Mouse (Mus musculus): ENCODE results near the gene Tsnaxip1.

Gene Tsnaxip1

DNA sequence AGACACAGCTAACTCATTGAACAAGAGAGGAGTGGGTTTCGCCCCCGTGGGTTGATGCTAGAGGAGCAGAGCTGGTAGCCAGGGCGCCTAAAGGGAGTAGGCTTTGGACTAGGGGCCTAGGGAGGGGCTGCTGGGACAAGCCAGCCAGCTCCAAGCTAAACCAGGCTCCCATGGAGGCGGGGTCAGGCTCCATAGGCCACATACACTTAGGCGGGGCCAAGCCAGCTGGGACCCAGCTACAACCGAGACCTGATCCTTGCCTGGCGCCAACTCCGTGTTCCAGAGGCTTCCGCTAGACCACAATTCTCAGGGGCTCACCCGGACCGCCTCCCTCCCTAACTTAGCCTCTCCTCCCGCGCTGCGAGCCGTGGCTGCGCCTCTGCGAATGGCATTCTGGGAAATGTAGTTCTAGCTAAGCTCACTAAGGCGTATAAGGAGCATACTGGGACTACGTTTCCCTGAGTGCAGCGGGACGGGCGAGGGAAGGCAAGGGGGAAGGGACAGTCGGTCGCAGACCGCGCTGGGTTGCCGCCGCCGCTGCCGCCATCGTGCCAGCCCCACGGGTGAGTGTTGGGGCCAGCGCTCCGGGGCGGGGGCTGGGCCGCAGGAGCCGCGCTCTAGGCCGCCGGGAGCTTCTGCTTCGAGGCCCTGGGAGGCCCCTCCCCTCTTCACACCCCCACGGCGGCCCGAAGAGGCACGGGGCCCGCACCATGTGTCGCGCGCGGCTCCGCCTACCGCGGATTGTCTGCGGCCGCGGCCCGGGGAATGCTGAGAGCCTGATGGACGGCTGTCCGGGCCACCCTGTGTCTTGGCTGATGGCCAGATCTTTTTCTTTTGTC lies 32.8 kb downstream of the Tsnaxip1 start, which contains the start of gene Nutf2:
TSS of gene Nutf2 (plus strand) at position 438 of the 839 bp plus-strand sequence.
- peak; percentile 97 for DNase-seq (ENCODE audit: low read depth, low spot score)

DNA sequence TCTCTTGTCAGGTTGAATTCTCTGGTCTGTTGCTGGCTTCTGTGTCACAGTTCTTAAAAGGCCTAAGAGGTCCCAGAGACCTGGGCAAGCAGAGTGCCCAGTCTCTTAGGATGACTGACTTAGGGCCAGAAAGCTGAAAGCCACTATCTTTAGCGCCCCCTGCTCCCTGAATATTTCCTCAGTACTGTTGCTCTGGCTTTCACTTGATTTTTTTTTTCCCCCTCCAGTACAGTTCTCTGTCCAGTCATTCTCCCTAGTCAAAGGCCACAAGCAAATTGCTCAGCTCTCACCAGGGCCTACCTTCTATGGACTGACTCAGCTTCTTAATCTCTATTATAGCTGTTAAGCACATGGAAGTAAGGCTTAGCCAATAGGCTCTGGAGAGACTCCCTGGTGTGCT lies 34.4 kb downstream of the Tsnaxip1 start:
- DNase-seq (ENCODE audit: low read depth, low spot score): peak; percentile 57

DNA sequence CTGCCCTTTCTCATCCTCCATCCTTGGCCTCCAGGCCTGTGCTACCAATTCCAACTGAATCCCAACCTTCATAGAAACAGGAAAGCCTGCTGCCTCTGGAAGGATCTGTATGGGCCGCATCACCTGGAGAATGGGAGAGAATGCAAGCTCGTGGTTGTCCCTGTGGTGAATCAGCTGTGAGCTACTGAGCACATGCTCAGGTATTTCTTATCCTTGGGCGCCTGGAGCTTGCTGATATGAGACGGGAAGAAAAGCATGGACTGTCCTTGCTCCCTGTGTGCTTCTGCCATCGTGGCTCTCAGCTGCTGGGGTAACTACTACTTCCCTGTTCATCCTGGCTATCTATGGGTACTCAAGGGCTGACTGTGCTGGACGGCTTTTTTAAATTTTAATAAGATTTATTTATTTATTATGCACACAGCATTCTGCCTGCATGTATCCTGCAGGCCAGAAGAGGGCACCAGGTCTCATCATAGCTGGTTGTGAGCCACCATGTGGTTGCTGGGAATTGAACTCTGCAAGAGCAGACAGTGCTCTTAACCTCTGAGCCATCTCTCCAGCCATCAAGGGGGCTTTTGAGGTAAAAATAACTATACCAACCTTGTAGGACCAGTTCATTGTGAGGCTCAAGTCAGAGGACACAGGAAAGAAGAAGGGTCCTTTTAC lies 39.0 kb downstream of the Tsnaxip1 start:
- peak; percentile 52 for DNase-seq (ENCODE audit: low read depth, low spot score)

DNA sequence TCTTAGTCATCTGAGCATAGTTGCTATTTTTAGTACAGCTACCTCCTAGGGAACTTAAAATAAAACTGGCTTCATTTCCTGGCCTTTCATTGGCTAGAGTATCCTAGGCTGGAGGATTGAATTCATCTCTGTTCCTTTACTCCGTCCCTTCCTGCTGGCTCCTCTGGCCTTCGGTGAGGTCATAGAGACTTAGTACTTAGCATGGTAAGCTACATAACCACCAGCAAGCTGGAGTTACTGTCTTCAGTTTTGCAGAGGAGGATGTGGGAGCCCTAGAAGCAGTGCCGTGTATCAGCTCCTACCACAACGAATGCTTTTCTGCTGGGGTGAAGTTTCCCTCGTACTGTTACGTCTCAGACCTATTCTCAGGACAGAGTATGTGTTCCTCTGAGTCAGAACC lies 46.8 kb downstream of the Tsnaxip1 start:
- no peak for DNase-seq (ENCODE audit: low read depth, low spot score)

DNA sequence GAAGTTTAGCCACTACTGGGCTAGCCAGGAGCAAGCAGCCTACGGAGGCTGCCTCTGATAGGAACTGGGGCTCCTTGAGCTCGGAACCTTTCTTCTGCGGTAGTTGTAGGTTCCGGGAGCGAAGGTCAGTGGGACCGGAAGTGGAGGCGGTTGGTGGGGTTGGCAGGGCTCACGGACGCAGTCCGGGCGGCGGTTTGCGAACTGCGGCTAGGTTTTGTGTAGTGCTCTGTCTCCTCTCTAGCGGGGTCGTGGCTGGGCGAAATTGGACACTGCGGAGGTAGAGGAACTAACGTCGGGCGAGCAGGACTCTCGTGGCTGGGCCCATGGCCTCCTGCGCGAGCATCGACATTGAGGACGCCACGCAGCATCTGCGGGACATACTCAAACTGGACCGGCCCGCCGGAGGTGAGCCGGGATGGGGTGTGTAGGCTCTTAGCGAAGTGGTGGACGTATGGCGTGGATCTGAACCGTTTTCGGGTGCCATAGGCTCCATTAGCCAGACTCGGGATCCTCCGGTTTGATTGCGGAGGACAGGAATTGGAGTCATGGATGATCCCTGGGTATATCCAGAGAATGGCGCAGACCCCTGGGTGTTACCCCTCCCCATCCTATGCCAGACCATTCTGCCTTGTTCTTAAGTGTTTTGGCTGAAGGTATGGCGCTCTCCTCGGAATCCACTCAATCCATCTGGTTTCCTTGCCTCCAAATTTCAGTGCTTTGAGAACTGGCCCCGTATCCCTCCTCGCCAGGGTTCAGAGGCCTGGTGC lies 53.4 kb downstream of the Tsnaxip1 start, which contains the start of gene Edc4:
TSS of gene Edc4 (plus strand) at position 128 of the 767 bp plus-strand sequence.
- peak; percentile 92 for DNase-seq (ENCODE audit: low read depth, low spot score)

DNA sequence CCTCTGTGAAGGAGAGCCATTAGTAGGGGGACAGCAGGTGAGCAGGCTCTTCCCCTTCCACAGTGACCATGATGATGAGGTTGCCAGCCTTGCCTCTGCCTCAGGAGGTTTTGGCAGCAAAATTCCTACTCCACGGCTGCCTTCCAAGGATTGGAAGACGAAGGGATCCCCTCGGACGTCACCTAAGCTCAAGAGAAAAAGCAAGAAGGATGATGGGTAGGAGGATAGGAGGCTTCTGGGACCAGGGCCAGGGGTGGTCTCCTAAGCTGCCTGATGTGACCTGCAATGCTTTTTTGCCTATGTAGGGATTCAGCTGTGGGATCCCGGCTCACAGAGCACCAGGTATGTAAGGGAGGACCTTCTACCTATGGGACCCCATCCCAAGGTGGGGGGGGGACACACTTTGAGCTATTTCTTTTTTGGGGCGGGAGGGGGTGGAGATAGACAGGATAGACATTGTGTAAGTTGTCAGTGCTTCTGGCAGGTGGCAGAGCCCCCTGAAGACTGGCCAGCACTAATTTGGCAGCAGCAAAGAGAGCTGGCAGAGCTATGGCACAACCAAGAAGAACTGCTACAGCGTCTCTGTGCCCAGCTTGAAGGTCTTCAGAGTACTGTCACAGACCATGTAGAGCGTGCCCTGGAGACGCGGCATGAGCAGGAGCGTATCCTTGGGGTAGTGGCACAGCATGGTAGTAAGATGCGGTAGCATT lies 62.4 kb downstream of the Tsnaxip1 start:
- no peak for DNase-seq (ENCODE audit: low read depth, low spot score)

DNA sequence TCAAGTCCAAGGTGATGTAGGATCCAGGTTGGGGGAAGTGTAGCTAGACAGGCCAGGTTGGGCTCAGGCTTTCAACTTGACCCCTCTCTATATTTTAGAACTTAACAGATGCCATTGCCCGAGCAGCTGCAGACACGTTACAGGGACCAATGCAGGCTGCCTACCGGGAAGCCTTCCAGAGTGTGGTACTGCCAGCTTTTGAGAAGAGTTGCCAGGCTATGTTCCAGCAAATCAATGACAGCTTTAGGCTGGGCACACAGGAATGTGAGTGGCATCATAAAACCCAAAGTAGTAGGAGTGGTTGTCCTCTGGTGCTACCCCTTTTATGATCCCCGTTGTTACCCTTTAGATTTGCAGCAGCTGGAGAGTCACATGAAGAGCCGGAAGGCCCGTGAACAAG lies 63.3 kb downstream of the Tsnaxip1 start:
- DNase-seq (ENCODE audit: low read depth, low spot score): no peak

DNA sequence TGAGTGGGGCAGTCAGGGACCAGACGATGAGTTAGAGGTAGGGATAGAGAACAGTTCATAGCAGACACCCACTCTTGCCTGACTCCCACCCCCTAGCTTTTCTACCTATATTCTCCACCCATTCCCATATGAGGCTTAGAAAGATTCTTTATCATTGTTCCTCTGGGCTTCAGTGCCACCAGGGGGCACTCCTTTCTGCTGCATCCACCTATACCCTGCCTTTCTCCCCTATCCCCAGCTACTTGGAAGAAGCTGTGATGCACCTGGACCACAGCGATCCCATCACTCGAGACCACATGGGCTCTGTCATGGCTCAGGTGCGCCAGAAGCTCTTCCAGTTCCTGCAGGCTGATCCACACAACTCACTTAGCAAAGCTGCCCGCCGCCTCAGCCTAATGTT lies 64.9 kb downstream of the Tsnaxip1 start:
- DNase-seq (ENCODE audit: low read depth, low spot score): peak; percentile 26

DNA sequence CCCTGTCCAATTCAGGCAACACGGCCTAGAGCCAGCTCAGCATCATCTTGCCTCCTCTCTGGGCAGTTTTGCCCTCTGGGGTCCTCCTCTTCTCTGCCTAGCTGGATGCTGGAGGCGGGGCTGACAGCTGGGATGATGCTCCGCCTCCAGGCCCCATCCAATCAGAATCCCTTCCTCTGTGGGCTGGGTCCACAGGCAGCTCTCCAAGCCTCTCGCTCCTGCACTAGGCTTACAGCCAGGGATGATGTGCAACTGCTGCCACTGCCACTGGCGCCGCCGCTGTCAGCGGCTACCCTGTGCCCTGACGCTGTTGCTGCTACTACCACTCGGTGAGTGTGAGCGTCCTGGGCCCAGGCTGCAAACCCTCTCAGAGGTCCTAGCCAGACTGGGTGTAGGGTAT lies 65.8 kb downstream of the Tsnaxip1 start, which contains the start of gene Nrn1l:
TSS of gene Nrn1l (plus strand) at position 229 of the 400 bp plus-strand sequence.
- DNase-seq (ENCODE audit: low read depth, low spot score): peak; percentile 29
